Mouse (Mus musculus) thymus, postnatal 10 days (tissue): ENCODE results near the gene I0C0044D17Rik.

Source experiments
- DNase-seq, 2 experiments: peaks; one replicate each; pipeline ENCODE4 v3.0.0; 2021; ENCODE audit warnings: low spot score in 2 of 2

Gene I0C0044D17Rik

GRCm38 (mm10) chr4:98777464-98777863 is 46.2 kb downstream of the I0C0044D17Rik start:
- DNase-seq: no peak

GRCm38 (mm10) chr4:98776721-98777427 is 46.8 kb downstream of the I0C0044D17Rik start:
- no peak for DNase-seq

GRCm38 (mm10) chr4:98773785-98774184 is 49.9 kb downstream of the I0C0044D17Rik start:
- DNase-seq: no peak
